Comparison of ENCODE assay signal across 16 mouse cellular contexts in genomic region chr2:59533971-59534748, GRCm38 (mm10). TPM values are rescaled to one million over a fixed set of nuclear protein-coding genes. Genes with fewer than 3 reads are reported as not detected.
DNase-seq lines count a peak whose midpoint lies in the region; ATAC-seq lines count a peak whose summit lies in the region.
"Had no signal": no experiment of that assay in that cellular context is flagged by ENCODE, and none has a peak within 500 bp of the region (broad histone marks: within the 10 kb centered on the region; RNA-seq: fewer than 3 reads in every experiment).

No protein-coding gene starts in this region.

- no peak overlapping the region for H3K4me2 ChIP-seq in heart, embryonic 16.5 days (ENCODE audit: low read depth, low read length)
- H3K4me2 ChIP-seq: lung, embryonic 14.5 days had no signal

- ATAC-seq in heart, embryonic 16.5 days (replicated peaks; ENCODE audit: extremely low read depth, insufficient read depth, low FRiP score): no peak; the same call in 1 of the 2 replicates

- intact Hi-C loops in left cerebral cortex, postnatal 36 days (cut with DNase I): loop anchor here (10.0 kb wide), 1 partner anchor 881 kb away; no protein-coding TSS in a partner anchor

- DNase-seq in ovary, postnatal 36 days (ENCODE audit: low spot score): peak; percentile 25
- DNase-seq in ovary, postnatal 10 days (ENCODE audit: low spot score): no peak
- peak; percentile 35 to 46 for DNase-seq in heart, adult 18-20 months
- DNase-seq in natural killer cell, adult 2 months (ENCODE audit: low spot score in 2 of 2): peak; percentile 7 to 9
- DNase-seq in left cerebral cortex, postnatal 36 days (ENCODE audit: low spot score in 2 of 2): no peak
- no peak for DNase-seq in lung, postnatal 4 days
- DNase-seq: adrenal gland, adult 8-10 months; kidney, adult 2 months; liver; lung, embryonic 14.5 days; right cerebral cortex, postnatal 4 days; thymus, postnatal 14 days had no signal

- 53% methylated on average over 15 of the region's 15 CpGs for WGBS in heart, embryonic 16.5 days

- H3K27ac ChIP-seq in heart, embryonic 16.5 days (ENCODE audit: low read length): no peak overlapping the region
- H3K27ac ChIP-seq: hindbrain, embryonic 10.5 days had no signal

- H3K9me3 ChIP-seq in heart, embryonic 16.5 days (replicated peaks; ENCODE audit: control insufficient read depth, low read length): no peaks in the 10 kb centered on the region
- H3K9me3 ChIP-seq: hindbrain, embryonic 10.5 days had no signal

- H3K36me3 ChIP-seq in heart, embryonic 16.5 days (ENCODE audit: control insufficient read depth, insufficient read depth): no peaks in the 10 kb centered on the region
- H3K36me3 ChIP-seq: hindbrain, embryonic 10.5 days had no signal

- peaks cover 8% of the 10 kb centered on the region; the same call in 1 of the 2 replicates for H3K4me1 ChIP-seq in heart, embryonic 16.5 days (ENCODE audit: control insufficient read depth, insufficient read depth, low read length)

- no peaks in the 10 kb centered on the region for H3K27me3 ChIP-seq in heart, embryonic 16.5 days (ENCODE audit: control insufficient read depth, insufficient read depth, low read length)
- H3K27me3 ChIP-seq: CH12.LX had no signal

- 0 out of 2 replicates have a peak overlapping the region, but pooled peaks have one; percentile 21 for H3K9ac ChIP-seq in heart, embryonic 16.5 days (ENCODE audit: low read length)
- H3K9ac ChIP-seq: lung, embryonic 14.5 days had no signal

- H3K4me3 ChIP-seq in heart, embryonic 16.5 days (ENCODE audit: low read length): no peak overlapping the region
- H3K4me3 ChIP-seq: hindbrain, embryonic 10.5 days had no signal

RNA-seq across cellular contexts. Expression of gene Dapl1, which starts 49.7 kb away (rescaled TPM):
- 1 to 10 TPM in 1 of 2 experiments, not detected in 1; 1.3 TPM for total RNA-seq in heart, adult 18-20 months (2021)
- 1.6 and 2.2 TPM in 2 replicates for polyA plus RNA-seq in heart, embryonic 16.5 days (2015; fragmentation: Nextera tagmentation; extraction: Ambion mirVana)
- 1 to 10 TPM in 1 of 2 experiments, under 1 TPM in 1; 0.81 to 1.8 TPM for total RNA-seq in left cerebral cortex, postnatal 36 days (2021)
- total RNA-seq: adrenal gland, adult 8-10 months; CH12.LX; gastrocnemius, adult 18-20 months had no signal

Comparison
In these comparisons a context has a peak if more than half of its experiments do, and no peak if none do; other contexts are left out.
1. DNase-seq: peak in ovary, postnatal 36 days (single experiment), heart, adult 18-20 months (2 of 2) and natural killer cell, adult 2 months (2 of 2); none in ovary, postnatal 10 days (single experiment), left cerebral cortex, postnatal 36 days (0 of 2) and lung, postnatal 4 days (0 of 2).